Mouse (Mus musculus): ENCODE results near the gene Fgf22.

The Fgf22 gene

GRCm38 (mm10) chr10:79766508-79767325 lies 11.8 kb downstream of the Fgf22 start, which contains the start of gene Rnf126:
Rnf126 (minus strand) TSS chr10:79766952.
- DNase-seq (ENCODE audit: low read depth in 2 of 2, low spot score in 2 of 2): peak; percentile 96 to 98

- DNase-seq (ENCODE audit: low read depth in 2 of 2, low spot score in 2 of 2): peak in 1 of 2 experiments; percentile 44
These were observed 12.7 kb downstream of the Fgf22 start for GRCm38 (mm10) chr10:79767372-79768244.

DNA sequence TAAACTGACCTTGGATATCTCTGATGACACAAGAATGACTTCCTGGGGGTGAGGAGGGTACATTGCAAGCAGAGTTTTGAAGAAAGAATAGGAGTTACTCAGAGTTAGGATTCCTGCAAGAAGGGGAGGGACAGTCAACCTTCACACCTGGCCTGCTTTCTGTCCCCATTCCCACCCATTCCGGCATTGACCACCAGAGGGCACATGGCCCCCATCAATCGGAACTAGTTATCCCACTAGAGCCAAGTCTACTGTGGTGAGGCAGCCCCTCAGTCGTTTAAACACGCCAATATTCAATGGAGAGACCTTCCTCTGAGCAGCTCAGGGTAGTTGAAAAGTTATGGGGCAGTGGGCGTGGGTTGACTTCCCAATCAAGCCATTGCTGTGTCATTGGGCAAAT lies 13.5 kb downstream of the Fgf22 start:
- DNase-seq (ENCODE audit: low read depth in 2 of 2, low spot score in 2 of 2): peak; percentile 45 to 63

DNA sequence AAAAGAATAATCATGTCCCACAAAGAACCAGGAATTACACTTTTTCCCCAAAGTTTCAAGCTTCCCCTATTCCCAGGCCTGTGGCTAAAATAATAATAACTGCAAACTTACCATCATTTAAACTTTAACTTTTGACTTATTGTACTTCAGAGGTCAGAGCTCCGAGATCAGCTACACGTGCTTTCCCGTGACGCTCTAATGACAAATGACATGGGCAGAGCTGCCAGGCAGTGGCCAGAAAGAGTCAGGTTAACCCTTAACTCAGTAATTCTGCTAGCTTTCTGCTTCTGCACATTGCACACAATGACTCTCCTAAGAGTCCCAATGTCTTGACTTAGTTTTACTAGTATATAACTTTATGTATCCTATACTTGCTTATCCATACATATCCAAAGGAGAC lies 14.5 kb downstream of the Fgf22 start:
- no peak for DNase-seq (ENCODE audit: low read depth in 2 of 2, low spot score in 2 of 2)

- no peak for DNase-seq (ENCODE audit: low read depth in 2 of 2, low spot score in 2 of 2)
These were observed 17.4 kb downstream of the Fgf22 start for GRCm38 (mm10) chr10:79772320-79772719.

GRCm38 (mm10) chr10:79773208-79773607 lies 18.3 kb downstream of the Fgf22 start:
- DNase-seq (ENCODE audit: low read depth in 2 of 2, low spot score in 2 of 2): no peak

- DNase-seq (ENCODE audit: low read depth in 2 of 2, low spot score in 2 of 2): no peak
These were observed 19.8 kb downstream of the Fgf22 start for GRCm38 (mm10) chr10:79774486-79775279.

DNA sequence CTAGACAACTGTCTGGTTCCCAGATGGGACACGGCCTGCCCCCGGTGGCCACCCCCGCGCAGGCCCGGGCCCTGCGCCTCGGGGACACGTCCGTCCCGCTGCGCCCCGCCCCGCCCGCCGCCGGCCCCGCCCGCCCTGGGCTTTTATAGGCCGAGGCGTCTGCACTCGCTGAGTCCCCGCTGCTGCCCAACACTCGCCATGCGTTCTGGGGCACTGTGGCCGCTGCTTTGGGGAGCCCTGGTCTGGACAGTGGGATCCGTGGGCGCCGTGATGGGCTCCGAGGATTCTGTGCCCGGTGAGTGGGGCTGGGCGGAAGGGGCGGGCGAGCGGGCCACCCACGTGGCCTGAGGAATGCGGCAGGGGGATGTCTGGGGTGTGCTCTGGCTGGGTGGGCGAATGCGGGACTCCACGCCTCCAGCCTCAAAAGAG lies 22.2 kb downstream of the Fgf22 start, which contains the start of gene Fstl3:
TSS of gene Fstl3 (plus strand) at position 170 of the 429 bp plus-strand sequence.
- DNase-seq (ENCODE audit: low read depth in 2 of 2, low spot score in 2 of 2): no peak

GRCm38 (mm10) chr10:79778006-79778405 lies 23.1 kb downstream of the Fgf22 start:
- DNase-seq (ENCODE audit: low read depth in 2 of 2, low spot score in 2 of 2): no peak

GRCm38 (mm10) chr10:79779193-79779592 lies 24.3 kb downstream of the Fgf22 start:
- DNase-seq (ENCODE audit: low read depth in 2 of 2, low spot score in 2 of 2): no peak

GRCm38 (mm10) chr10:79779784-79780663 lies 25.1 kb downstream of the Fgf22 start:
- DNase-seq (ENCODE audit: low read depth in 2 of 2, low spot score in 2 of 2): peak; percentile 89 to 92

GRCm38 (mm10) chr10:79780664-79781015 lies 25.8 kb downstream of the Fgf22 start:
- peak in 1 of 2 experiments; percentile 69 for DNase-seq (ENCODE audit: low read depth in 2 of 2, low spot score in 2 of 2)

DNA sequence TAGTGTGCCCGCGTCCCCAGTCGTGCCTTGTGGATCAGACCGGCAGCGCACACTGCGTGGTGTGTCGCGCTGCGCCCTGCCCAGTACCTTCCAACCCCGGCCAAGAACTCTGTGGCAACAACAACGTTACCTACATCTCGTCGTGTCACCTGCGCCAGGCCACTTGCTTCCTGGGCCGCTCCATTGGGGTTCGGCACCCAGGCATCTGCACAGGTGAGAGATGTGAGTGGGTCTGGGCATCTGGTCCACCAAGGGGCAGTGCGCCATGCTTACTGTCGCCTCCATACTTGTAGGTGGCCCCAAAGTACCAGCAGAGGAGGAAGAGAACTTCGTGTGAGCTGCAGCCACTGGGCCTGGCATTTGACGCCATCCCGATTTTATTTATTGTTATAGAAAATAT lies 26.3 kb downstream of the Fgf22 start:
- no peak for DNase-seq (ENCODE audit: low read depth in 2 of 2, low spot score in 2 of 2)

DNA sequence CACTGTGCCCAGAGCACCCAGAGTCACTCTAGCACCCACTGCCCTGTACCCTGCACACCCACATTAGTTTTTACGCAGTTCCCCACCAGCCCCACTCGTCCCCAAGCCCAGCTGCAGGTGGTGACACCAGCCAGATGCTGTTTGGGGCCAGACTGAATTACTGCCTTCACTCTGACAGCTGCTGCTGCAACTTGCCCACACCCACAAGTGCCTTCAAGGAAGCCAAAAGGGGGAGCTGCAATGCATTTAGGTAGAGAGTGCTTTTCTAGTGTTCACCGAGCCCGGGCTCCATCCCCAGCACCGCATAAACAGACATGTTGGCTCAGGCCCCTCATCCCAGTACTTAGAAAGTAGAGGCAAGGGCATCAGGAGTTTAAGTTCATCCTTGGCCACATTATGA lies 27.1 kb downstream of the Fgf22 start:
- no peak for DNase-seq (ENCODE audit: low read depth in 2 of 2, low spot score in 2 of 2)

- DNase-seq (ENCODE audit: low read depth in 2 of 2, low spot score in 2 of 2): no peak
These were observed 28.2 kb downstream of the Fgf22 start for GRCm38 (mm10) chr10:79783050-79783449.

DNA sequence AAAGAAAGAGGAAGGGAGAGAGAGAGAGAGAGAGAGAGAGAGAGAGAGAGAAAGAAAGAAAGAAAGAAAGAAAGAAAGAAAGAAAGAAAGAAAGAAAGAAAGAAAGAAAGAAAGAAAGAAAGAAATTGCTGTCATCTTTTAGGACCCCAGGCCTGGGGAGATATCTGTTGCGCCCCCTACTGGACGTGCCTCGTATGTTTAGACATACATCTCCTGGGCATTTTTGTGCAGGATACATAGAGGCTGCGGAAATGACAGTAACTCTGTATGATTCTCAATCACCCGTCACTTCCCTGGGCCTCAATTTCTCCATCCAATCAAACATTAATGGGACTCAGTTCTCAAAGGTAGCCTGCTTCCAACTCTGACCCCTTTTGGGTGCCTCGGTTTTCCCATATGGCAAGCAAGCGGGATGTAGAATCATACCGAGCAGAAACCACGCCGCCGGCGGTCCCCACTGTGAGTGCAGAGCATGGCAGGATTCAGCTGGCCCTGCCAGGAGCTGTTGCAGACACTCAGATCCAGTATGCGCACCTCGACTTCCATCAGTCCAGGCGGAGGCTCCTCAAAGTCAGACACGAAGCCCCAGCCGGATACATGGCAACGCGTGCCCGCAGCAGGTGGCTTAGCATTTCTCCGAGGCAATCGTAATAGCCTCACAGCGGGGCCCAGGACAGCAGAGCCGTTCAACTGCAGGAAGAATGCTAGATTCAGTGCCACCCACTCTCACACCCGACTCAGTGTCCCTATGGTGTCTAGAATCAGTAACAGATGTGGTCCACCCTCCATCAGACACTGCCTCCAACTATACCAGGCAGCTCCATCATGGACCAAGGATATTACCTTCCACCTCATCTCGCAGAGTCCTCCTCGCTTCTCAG lies 29.3 kb downstream of the Fgf22 start:
- DNase-seq (ENCODE audit: low read depth in 2 of 2, low spot score in 2 of 2): peak; percentile 39 to 46

GRCm38 (mm10) chr10:79788386-79789158 lies 33.7 kb downstream of the Fgf22 start:
- DNase-seq (ENCODE audit: low read depth in 2 of 2, low spot score in 2 of 2): peak; percentile 71 to 81

DNA sequence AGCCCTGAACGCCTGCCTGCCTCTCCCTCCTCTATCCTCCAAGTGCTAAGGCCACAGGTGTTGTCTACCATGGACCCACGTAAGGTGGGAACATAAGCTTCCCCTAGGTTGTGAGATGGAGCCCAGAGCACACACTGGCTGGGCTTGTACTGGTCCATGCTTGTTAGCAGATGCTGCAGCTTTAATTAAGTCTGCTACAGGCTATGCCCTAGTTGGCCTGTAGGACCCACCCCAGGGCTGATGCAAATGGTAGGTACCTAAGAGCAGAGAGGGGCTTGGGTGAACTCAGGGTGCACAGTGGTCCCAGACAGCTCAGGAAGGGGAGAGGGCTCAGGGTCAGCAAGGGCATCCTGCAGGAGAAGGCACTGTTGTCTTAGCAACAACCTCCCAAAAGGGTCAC lies 34.7 kb downstream of the Fgf22 start:
- DNase-seq (ENCODE audit: low read depth in 2 of 2, low spot score in 2 of 2): no peak
